10 mouse cellular contexts compared by ENCODE assay signal in genomic region chr7:30099297-30099696, GRCm38 (mm10). TPM values are rescaled to one million over a fixed set of nuclear protein-coding genes. Genes with fewer than 3 reads are reported as not detected.
DNase-seq lines count a peak whose midpoint lies in the region; ATAC-seq lines count a peak whose summit lies in the region.
"Had no signal": no experiment of that assay in that cellular context is flagged by ENCODE, and none has a peak within 500 bp of the region (broad histone marks: within the 10 kb centered on the region; RNA-seq: fewer than 3 reads in every experiment).

No protein-coding gene starts in this region.

- ATAC-seq in inflammation-experienced regulatory T-cells, adult 6 months = peak; percentile 70

- 89% methylated on average over 13 of the region's 13 CpGs for WGBS in heart, embryonic 10.5 days

- DNase-seq in heart, postnatal 10 days = peak; percentile 25 to 28
- no peak for DNase-seq in heart, embryonic 10.5 days (ENCODE audit: low spot score)
- DNase-seq in R1 (ENCODE audit: low read depth, low spot score) (peak; percentile 93), liver (no peak)
- DNase-seq in right cerebral cortex, postnatal 25 days = peak; percentile 80
- DNase-seq in embryo, embryonic 10.5 days (ENCODE audit: low spot score) = no peak
- no peak for DNase-seq in adrenal gland, postnatal 36 days

- H3K27ac ChIP-seq in heart, embryonic 10.5 days = no peak overlapping the region
- H3K27ac ChIP-seq: midbrain, embryonic 12.5 days had no signal

- no peak overlapping the region for H3K4me3 ChIP-seq in heart, embryonic 10.5 days
- H3K4me3 ChIP-seq: midbrain, embryonic 12.5 days had no signal

- H3K9me3 ChIP-seq in heart, embryonic 10.5 days = peaks cover 11% of the 10 kb centered on the region; the same call in 1 of the 2 replicates

- H3K4me1 ChIP-seq in heart, embryonic 10.5 days = peaks cover 15% of the 10 kb centered on the region

- intact Hi-C loops in heart, postnatal 10 days (cut with DNase I) = loop anchor here (5.0 kb wide), 1 partner anchor 68 kb away; the partner anchor contains the start of gene Zfp146

- H3K27me3 ChIP-seq in heart, embryonic 10.5 days (ENCODE audit: insufficient read depth, poor library complexity, severe bottlenecking) = no peaks in the 10 kb centered on the region
- H3K27me3 ChIP-seq: midbrain, embryonic 12.5 days had no signal

- H3K36me3 ChIP-seq in heart, embryonic 10.5 days = peaks cover 69% of the 10 kb centered on the region

RNA-seq across cellular contexts. Expression of gene Zfp260, which starts 4.7 kb away (rescaled TPM):
- total RNA-seq in heart, postnatal 10 days (2021) = 10 to 100 TPM; 44.8 to 53.3 TPM
- polyA plus RNA-seq in heart, embryonic 10.5 days (2016; fragmentation: Nextera tagmentation; extraction: Ambion mirVana) = 79.8 and 91.7 TPM in 2 replicates
- polyA plus RNA-seq in inflammation-experienced regulatory T-cells, adult 6 months (2017; shearing (Covaris generic)) = 10 to 100 TPM; 59.7 to 83.0 (median 70.5) TPM
- total RNA-seq in adrenal gland, postnatal 36 days (2021) = 10 to 100 TPM; 35.3 to 41.5 TPM

RNA-seq across cellular contexts. Expression of gene Zfp566, which starts 9.0 kb away (rescaled TPM):
- total RNA-seq in heart, postnatal 10 days (2021) = 1 to 10 TPM; 1.3 to 2.3 TPM
- 7.0 and 10.7 TPM in 2 replicates for polyA plus RNA-seq in heart, embryonic 10.5 days (2016; fragmentation: Nextera tagmentation; extraction: Ambion mirVana)
- 10 to 100 TPM in 2 of 3 experiments, 1 to 10 TPM in 1; 7.2 to 14.5 (median 10.9) TPM for polyA plus RNA-seq in inflammation-experienced regulatory T-cells, adult 6 months (2017; shearing (Covaris generic))
- total RNA-seq in adrenal gland, postnatal 36 days (2021) = 1 to 10 TPM; 1.8 to 2.8 TPM

RNA-seq across cellular contexts. Expression of gene Gm26920, which starts 9.1 kb away (rescaled TPM):
- total RNA-seq in heart, postnatal 10 days (2021) = under 1 TPM in 1 of 2 experiments, not detected in 1; 0.62 TPM
- 0.34 and 1.0 TPM in 2 replicates for polyA plus RNA-seq in heart, embryonic 10.5 days (2016; fragmentation: Nextera tagmentation; extraction: Ambion mirVana)
- 1 to 10 TPM in 2 of 3 experiments, under 1 TPM in 1; 0.87 to 3.9 (median 1.7) TPM for polyA plus RNA-seq in inflammation-experienced regulatory T-cells, adult 6 months (2017; shearing (Covaris generic))
- total RNA-seq in adrenal gland, postnatal 36 days (2021) = not detected
- polyA plus RNA-seq: heart, embryonic 16.5 days had no signal

RNA-seq across cellular contexts. Expression of gene Zfp382, which starts 22.4 kb away (rescaled TPM):
- total RNA-seq in heart, postnatal 10 days (2021) = 1 to 10 TPM; 4.5 to 6.5 TPM
- 9.5 and 10.8 TPM in 2 replicates for polyA plus RNA-seq in heart, embryonic 10.5 days (2016; fragmentation: Nextera tagmentation; extraction: Ambion mirVana)
- 10 to 100 TPM; 10.2 to 15.5 (median 15.1) TPM for polyA plus RNA-seq in inflammation-experienced regulatory T-cells, adult 6 months (2017; shearing (Covaris generic))
- 1 to 10 TPM; 4.2 to 5.5 TPM for total RNA-seq in adrenal gland, postnatal 36 days (2021)

RNA-seq across cellular contexts. Expression of gene Zfp82, which starts 26.6 kb away (rescaled TPM):
- total RNA-seq in heart, postnatal 10 days (2021) = 1 to 10 TPM in 1 of 2 experiments, under 1 TPM in 1; 0.98 to 1.1 TPM
- 4.5 and 5.2 TPM in 2 replicates for polyA plus RNA-seq in heart, embryonic 10.5 days (2016; fragmentation: Nextera tagmentation; extraction: Ambion mirVana)
- 10 to 100 TPM in 1 of 3 experiments, 1 to 10 TPM in 2; 4.6 to 10.9 (median 5.9) TPM for polyA plus RNA-seq in inflammation-experienced regulatory T-cells, adult 6 months (2017; shearing (Covaris generic))
- total RNA-seq in adrenal gland, postnatal 36 days (2021) = 1 to 10 TPM; 1.7 to 2.0 TPM

Comparison
In these comparisons a context has a peak if more than half of its experiments do, and no peak if none do; other contexts are left out.
1. DNase-seq: peak in heart, postnatal 10 days (2 of 2), R1 (single experiment) and right cerebral cortex, postnatal 25 days (single experiment); none in heart, embryonic 10.5 days (single experiment), liver (single experiment), embryo, embryonic 10.5 days (single experiment) and adrenal gland, postnatal 36 days (0 of 2).